Mouse (Mus musculus) MEL (cell line): Measurements from ENCODE around the gene Arid3c. TPM values are rescaled to one million over a fixed set of nuclear protein-coding genes. Genes with fewer than 3 reads are reported as not detected.

Experiments
- DNase-seq: peaks from one replicate; pipeline ENCODE4 v3.0.0; 2011; ENCODE audit warnings: low read depth, low spot score
- H3K27ac ChIP-seq: 2 replicates; pipeline ENCODE4 v1.5.1; 2012; ENCODE audit warnings: low read depth, mild to moderate bottlenecking, control low read depth, low read length, moderate library complexity; ENCODE audit not compliant: control insufficient read depth
- H3K27me3 ChIP-seq, 2 experiments: fragments of 150-350 bp in 1 of 2; sonication (generic) in 1 of 2; 2 replicates each; pipeline ENCODE4 v1.6.1; 2012; ENCODE audit warnings: low read length in 2 of 2, mild to moderate bottlenecking in 2 of 2, improper control_type of control experiment in 1 of 2, moderate library complexity in 1 of 2; ENCODE audit not compliant: insufficient read depth in 2 of 2, control insufficient read depth in 1 of 2
- H3K36me3 ChIP-seq, 2 experiments: 2 replicates each; pipeline ENCODE4 v1.6.1; 2012 to 2014; ENCODE audit warnings: low read length in 2 of 2, improper control_type of control experiment in 1 of 2, inconsistent platforms in 1 of 2, mild to moderate bottlenecking in 1 of 2; ENCODE audit not compliant: insufficient read depth in 2 of 2, control insufficient read depth in 1 of 2
- H3K4me1 ChIP-seq, 2 experiments: fragments of 150-350 bp in 1 of 2; sonication (generic) in 1 of 2; 2 replicates each; pipeline ENCODE4 v1.6.1; 2012; ENCODE audit warnings: low read length in 2 of 2, improper control_type of control experiment in 1 of 2, mild to moderate bottlenecking in 1 of 2; ENCODE audit not compliant: insufficient read depth in 2 of 2, control insufficient read depth in 1 of 2
- H3K4me3 ChIP-seq, 2 experiments: fragments of 150-350 bp in 1 of 2; sonication (generic) in 1 of 2; 2 replicates each; pipeline ENCODE4 v1.5.1; 2012; ENCODE audit warnings: low read depth in 2 of 2, low read length in 2 of 2, mild to moderate bottlenecking in 2 of 2, moderate library complexity in 2 of 2, control low read depth in 1 of 2, improper control_type of control experiment in 1 of 2; ENCODE audit not compliant: control insufficient read depth in 1 of 2, insufficient read depth in 1 of 2
- H3K79me2 ChIP-seq: 2 replicates; pipeline ENCODE4 v1.6.1; 2012; ENCODE audit warnings: mild to moderate bottlenecking, low read length, moderate library complexity; ENCODE audit not compliant: control insufficient read depth, poor library complexity, insufficient read depth
- H3K9ac ChIP-seq: 2 replicates; pipeline ENCODE4 v1.6.1; 2012; ENCODE audit warnings: low read depth, mild to moderate bottlenecking, control low read depth, low read length, moderate library complexity; ENCODE audit not compliant: control insufficient read depth, poor library complexity, severe bottlenecking
- H3K9me3 ChIP-seq: fragments of 150-350 bp; sonication (generic); replicated peaks from 2 replicates; pipeline ENCODE4 v1.6.1; 2012; ENCODE audit warnings: mild to moderate bottlenecking, low read length, improper control_type of control experiment, moderate library complexity; ENCODE audit not compliant: insufficient read depth
- CHD1 ChIP-seq: IDR thresholded peaks from 2 replicates; pipeline ENCODE4 v1.6.1; 2012; ENCODE audit warnings: low read depth, mild to moderate bottlenecking, inconsistent platforms, low read length, improper control_type of control experiment
- CTCF ChIP-seq, 3 experiments: IDR thresholded peaks in 2 of 3; conservative IDR thresholded peaks in 1 of 3; 2 replicates each; pipeline ENCODE4 v1.5.1; 2011 to 2012; ENCODE audit warnings: low read length in 3 of 3, low read depth in 2 of 3, mild to moderate bottlenecking in 2 of 3, improper control_type of control experiment in 1 of 3, inconsistent platforms in 1 of 3, mixed read lengths in 1 of 3, moderate library complexity in 1 of 3; ENCODE audit not compliant: control insufficient read depth in 1 of 3, insufficient read depth in 1 of 3, poor library complexity in 1 of 3, severe bottlenecking in 1 of 3
- ELF1 ChIP-seq: IDR thresholded peaks from 2 replicates; pipeline ENCODE4 v1.6.1; 2014; ENCODE audit warnings: low read depth, mild to moderate bottlenecking, inconsistent platforms, low read length, improper control_type of control experiment, moderate library complexity
- EP300 ChIP-seq, 2 experiments: IDR thresholded peaks; 2 replicates each; pipeline ENCODE4 v1.6.1; 2011; ENCODE audit warnings: improper control_type of control experiment in 2 of 2, low read length in 2 of 2, low read depth in 1 of 2, mild to moderate bottlenecking in 1 of 2
- ETS1 ChIP-seq: IDR thresholded peaks from 2 replicates; pipeline ENCODE4 v1.6.1; 2012; ENCODE audit warnings: low read depth, mild to moderate bottlenecking, inconsistent platforms, low read length, improper control_type of control experiment, moderate library complexity
- GABPA ChIP-seq: IDR thresholded peaks from 2 replicates; pipeline ENCODE4 v1.6.1; 2012; ENCODE audit warnings: low read depth, mild to moderate bottlenecking, inconsistent platforms, low read length, improper control_type of control experiment, moderate library complexity
- GATA1 ChIP-seq: IDR thresholded peaks from 2 replicates; pipeline ENCODE4 v1.6.1; 2011; ENCODE audit warnings: low read depth, low read length, improper control_type of control experiment
- HCFC1 ChIP-seq: IDR thresholded peaks from 2 replicates; pipeline ENCODE4 v1.6.1; 2012; ENCODE audit warnings: low read depth, mild to moderate bottlenecking, inconsistent platforms, low read length, improper control_type of control experiment, moderate library complexity
- MAFK ChIP-seq: IDR thresholded peaks from 2 replicates; pipeline ENCODE4 v1.6.1; 2011; ENCODE audit warnings: low read depth, mild to moderate bottlenecking, low read length, improper control_type of control experiment, borderline replicate concordance
- MXI1 ChIP-seq: IDR thresholded peaks from 2 replicates; pipeline ENCODE4 v1.6.1; 2011; ENCODE audit warnings: mild to moderate bottlenecking, low read depth, low read length, improper control_type of control experiment
- MYC ChIP-seq: IDR thresholded peaks from 2 replicates; pipeline ENCODE4 v1.6.1; 2011; ENCODE audit warnings: low read depth, mild to moderate bottlenecking, low read length, improper control_type of control experiment, moderate library complexity
- NRF1 ChIP-seq: IDR thresholded peaks from 2 replicates; pipeline ENCODE4 v1.6.1; 2014; ENCODE audit warnings: low read depth, mild to moderate bottlenecking, inconsistent platforms, low read length, improper control_type of control experiment, moderate library complexity; ENCODE audit not compliant: poor library complexity, insufficient read depth, severe bottlenecking
- POLR2AphosphoS5 ChIP-seq: IDR thresholded peaks from 2 replicates; pipeline ENCODE4 v1.6.1; 2012; ENCODE audit warnings: low read depth, borderline replicate concordance, mild to moderate bottlenecking, inconsistent platforms, low read length, moderate library complexity, mixed read lengths
- RAD21 ChIP-seq: IDR thresholded peaks from 2 replicates; pipeline ENCODE4 v1.6.1; 2011; ENCODE audit warnings: mild to moderate bottlenecking, low read depth, low read length, improper control_type of control experiment
- SMC3 ChIP-seq: IDR thresholded peaks from 2 replicates; pipeline ENCODE4 v1.6.1; 2011; ENCODE audit warnings: low read depth, low read length, improper control_type of control experiment
- UBTF ChIP-seq: IDR thresholded peaks from 2 replicates; pipeline ENCODE4 v1.6.1; 2012; ENCODE audit warnings: low read depth, mild to moderate bottlenecking, inconsistent platforms, low read length, improper control_type of control experiment, moderate library complexity, borderline replicate concordance; ENCODE audit not compliant: insufficient read depth
- USF2 ChIP-seq, 2 experiments: IDR thresholded peaks; 2 replicates each; pipeline ENCODE4 v1.6.1; 2011 to 2012; ENCODE audit warnings: improper control_type of control experiment in 2 of 2, low read length in 2 of 2, borderline replicate concordance in 1 of 2, inconsistent platforms in 1 of 2, low read depth in 1 of 2, mild to moderate bottlenecking in 1 of 2; ENCODE audit not compliant: insufficient read depth in 1 of 2
- ZC3H11A ChIP-seq: IDR thresholded peaks from 2 replicates; pipeline ENCODE4 v1.6.1; 2012; ENCODE audit warnings: low read depth, mild to moderate bottlenecking, inconsistent platforms, low read length, improper control_type of control experiment
- ZNF384 ChIP-seq: IDR thresholded peaks from 2 replicates; pipeline ENCODE4 v1.6.1; 2012; ENCODE audit warnings: low read depth, mild to moderate bottlenecking, inconsistent platforms, low read length, improper control_type of control experiment
- polyA plus RNA-seq, 2 experiments: library from polyadenylated mRNA; stranded (reverse) in 1 of 2; unstranded in 1 of 2; fragments of >175 nt in 1 of 2; fragments of >200 nt in 1 of 2; gene quantifications; 2 replicates each; pipeline versions ENCODE4 v1.2.1 to v1.2.4; 2012; ENCODE audit warnings: low replicate concordance in 2 of 2, low read depth in 1 of 2; ENCODE audit not compliant: insufficient read length in 2 of 2, insufficient read depth in 1 of 2, missing spikeins in 1 of 2
- total RNA-seq: library from RNA; depleted of rRNA; stranded (reverse); fragments of 300-350 nt; gene quantifications from 2 replicates; pipeline ENCODE4 v1.2.3, GENCODE M21; 2012

Gene Arid3c
- total and polyA plus RNA-seq, 3 experiments = 0.13 TPM; not detected in 2

DNA sequence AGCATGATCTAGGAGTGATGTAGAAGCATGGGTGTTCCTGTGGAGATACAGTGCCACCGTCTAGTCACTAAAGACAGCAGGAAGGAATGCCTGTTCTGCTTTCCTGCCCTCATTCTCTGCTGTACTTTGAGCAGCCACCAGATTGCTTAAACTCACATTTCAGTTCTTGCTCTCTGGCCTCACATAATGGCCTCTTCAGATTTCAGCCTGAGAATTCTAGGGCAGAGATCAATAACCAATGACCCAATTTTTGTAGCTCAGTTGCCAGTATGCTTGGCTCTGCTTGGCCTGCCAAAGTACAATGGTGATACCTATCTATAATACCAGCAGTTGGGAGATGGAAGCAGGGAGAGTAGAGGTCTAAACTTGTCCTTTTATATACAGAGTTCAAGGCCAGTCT lies 14.1 kb upstream of the Arid3c start:
- Histone ChIP-seq H3K4me1 (peaks cover 0 to 5% of the 10 kb centered on the region in 2 experiments; a peak in 1 of 4 replicates), H3K27ac (no peak overlapping the region), H3K4me3 (no peak overlapping the region), H3K36me3 (peaks cover 0 to 5% of the 10 kb centered on the region in 2 experiments; a peak in 2 of 4 replicates), H3K9me3 (no peaks in the 10 kb centered on the region), H3K9ac (no peak overlapping the region), H3K27me3 (no peaks in the 10 kb centered on the region)
- TF ChIP-seq MAFK (no peak), HCFC1 (no peak), GATA1 (no peak), POLR2AphosphoS5 (no peak), RAD21 (no peak), USF2 (IDR thresholded peaks at IDR 0.05; ENCODE audit: borderline replicate concordance in 1 of 2, insufficient read depth in 1 of 2, low read depth in 1 of 2, low read length in 2 of 2) (no peak), GABPA (no peak), CTCF (IDR thresholded peaks at IDR 0.05 in 2 of 3, conservative IDR thresholded peaks at IDR 0.05 in 1 of 3; ENCODE audit: control insufficient read depth in 1 of 3, insufficient read depth in 1 of 3, low read depth in 2 of 3, low read length in 3 of 3, poor library complexity in 1 of 3, severe bottlenecking in 1 of 3) (no peak), ZC3H11A (no peak), ETS1 (no peak), MYC (no peak), UBTF (no peak), CHD1 (no peak), NRF1 (no peak), EP300 (IDR thresholded peaks at IDR 0.05; ENCODE audit: low read depth in 1 of 2, low read length in 2 of 2) (no peak), ZNF384 (no peak)
- TF ChIP-seq, all 39 proteins: peak for 0
- DNase-seq = no peak
- H3K79me2 ChIP-seq = peaks cover 7% of the 10 kb centered on the region

DNA sequence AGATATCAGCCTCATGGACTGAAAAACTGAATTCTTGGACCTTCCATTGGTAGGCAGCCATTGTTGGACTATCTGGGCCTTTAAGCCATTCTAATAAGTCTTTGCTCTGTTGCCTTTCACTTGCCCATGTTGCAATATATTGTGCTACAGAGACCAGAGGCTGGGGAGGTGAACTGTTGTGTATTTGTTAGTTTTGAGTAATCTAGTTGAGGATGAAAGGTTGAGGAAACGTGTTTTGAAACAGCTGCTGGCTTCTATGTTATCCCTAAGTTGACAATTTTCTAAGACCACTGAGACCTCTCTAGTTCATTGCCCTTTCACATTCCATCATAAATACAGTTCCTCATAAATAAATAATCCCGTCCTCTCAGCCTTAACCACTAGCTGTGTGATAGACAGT lies 13.2 kb upstream of the Arid3c start:
- H3K36me3 ChIP-seq = peaks cover 0 to 14% of the 10 kb centered on the region in 2 experiments; a peak in 2 of 4 replicates
- H3K4me3 ChIP-seq = no peak overlapping the region
- H3K27ac ChIP-seq = no peak overlapping the region
- TF ChIP-seq ELF1 (no peak), HCFC1 (no peak), CHD1 (no peak), SMC3 (no peak), MXI1 (no peak)
- no peaks in the 10 kb centered on the region for H3K9me3 ChIP-seq
- peaks cover 14% of the 10 kb centered on the region for H3K79me2 ChIP-seq
- no peak overlapping the region for H3K9ac ChIP-seq
- H3K4me1 ChIP-seq = peaks cover 0 to 14% of the 10 kb centered on the region in 2 experiments; a peak in 3 of 4 replicates
- no peak for DNase-seq
- H3K27me3 ChIP-seq = no peaks in the 10 kb centered on the region
